Mouse (Mus musculus): ENCODE data around the gene Specc1. TPM values are rescaled to one million over a fixed set of nuclear protein-coding genes. Genes with fewer than 3 reads are reported as not detected.

The Specc1 gene
- total and polyA plus RNA-seq, 3 experiments: 7.3 to 18.6 (median 15.5) TPM

DNA sequence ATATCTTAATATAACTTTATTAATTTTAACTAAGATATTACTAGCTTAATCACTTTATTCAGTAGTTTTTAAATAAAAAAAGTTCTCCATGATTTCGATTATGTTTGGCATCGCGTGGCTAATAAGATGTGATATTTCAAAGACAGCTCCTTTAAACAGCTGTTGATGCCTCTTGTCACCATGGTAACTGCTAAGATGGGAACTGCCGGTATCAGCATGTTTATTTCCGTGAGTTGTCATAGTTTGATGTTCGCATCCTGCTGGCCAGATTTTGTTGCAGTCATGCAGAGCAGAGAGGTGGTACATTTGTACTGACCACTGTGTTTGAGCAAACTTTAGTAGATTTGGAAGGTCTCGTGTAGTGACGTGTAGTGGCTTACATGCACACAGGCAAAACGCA lies 33.1 kb downstream of the Specc1 start:
- dilution Hi-C loops (cut with MboI; ENCODE audit: extremely low pct_ligation_motif_present, extremely low pct_unique_long_range_greater_than_20kb, low sequenced_read_pairs): no loop called here
- no peak for DNase-seq (ENCODE audit: extremely low read depth)
- in situ Hi-C loops (cut with MboI; ENCODE audit: low pct_ligation_motif_present, low pct_unique_long_range_greater_than_20kb, low sequenced_read_pairs): no loop called here
- Histone ChIP-seq H3K9me3 (replicated peaks; ENCODE audit: low read length) (peaks cover 14% of the 10 kb centered on the region), H3K4me1 (ENCODE audit: control insufficient read depth in 1 of 2, insufficient read depth in 2 of 2) (peaks cover 6 to 13% of the 10 kb centered on the region in 2 experiments; a peak in 3 of 4 replicates), H3K4me2 (ENCODE audit: insufficient read depth, low read depth, poor library complexity, severe bottlenecking) (no peak overlapping the region), H3K9ac (ENCODE audit: insufficient read depth, low read depth) (no peak overlapping the region), H3K79me2 (replicated peaks; ENCODE audit: control insufficient read depth, extremely low read depth, insufficient read depth, poor library complexity, severe bottlenecking) (no peaks in the 10 kb centered on the region), H3K4me3 (replicated peaks in 1 of 3; ENCODE audit: low read depth in 2 of 3, low read length in 2 of 3, poor library complexity in 1 of 3) (no peak overlapping the region), H3K36me3 (replicated peaks in 1 of 2; ENCODE audit: control insufficient read depth in 1 of 2, insufficient read depth in 1 of 2, low read length in 1 of 2) (no peaks in the 10 kb centered on the region), H3K27me3 (replicated peaks) (no peaks in the 10 kb centered on the region), H3K27ac (ENCODE audit: insufficient read depth, low read depth) (no peak overlapping the region)
- TF ChIP-seq JUN (IDR thresholded peaks at IDR 0.05; ENCODE audit: insufficient read depth, low read depth, low read length) (no peak), EP300 (IDR thresholded peaks at IDR 0.05; ENCODE audit: low read length) (no peak), NRF1 (IDR thresholded peaks at IDR 0.05; ENCODE audit: low read depth, low read length) (no peak), TBP (conservative IDR thresholded peaks at IDR 0.05; ENCODE audit: low read depth, low read length) (no peak)

DNA sequence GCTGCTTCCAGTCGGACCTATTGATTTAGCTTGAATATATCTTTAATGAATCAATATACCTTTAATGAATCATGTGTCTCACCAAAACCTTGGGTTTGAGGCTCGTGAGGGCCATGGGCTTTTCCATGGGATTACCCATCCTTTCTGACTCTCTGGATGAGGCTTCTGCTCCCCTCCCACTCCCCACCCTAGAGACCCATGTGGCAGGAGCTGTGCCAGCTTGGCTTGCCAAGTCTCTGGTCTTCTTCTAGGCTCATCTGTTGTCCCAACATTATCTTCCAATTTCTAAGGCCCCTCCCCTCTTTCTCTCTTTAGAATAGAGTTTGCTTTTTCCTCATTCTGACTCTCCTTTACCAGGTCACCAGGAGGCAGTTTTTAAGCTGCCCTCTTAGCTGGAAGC lies 35.0 kb downstream of the Specc1 start:
- Histone ChIP-seq H3K79me2 (replicated peaks; ENCODE audit: control insufficient read depth, extremely low read depth, insufficient read depth, poor library complexity, severe bottlenecking) (no peaks in the 10 kb centered on the region), H3K27me3 (replicated peaks) (no peaks in the 10 kb centered on the region), H3K4me1 (ENCODE audit: control insufficient read depth in 1 of 2, insufficient read depth in 2 of 2) (peaks cover 3 to 9% of the 10 kb centered on the region in 2 experiments; a peak in 2 of 4 replicates), H3K36me3 (replicated peaks in 1 of 2; ENCODE audit: control insufficient read depth in 1 of 2, insufficient read depth in 1 of 2, low read length in 1 of 2) (no peaks in the 10 kb centered on the region), H3K9me3 (replicated peaks; ENCODE audit: low read length) (peaks cover 14% of the 10 kb centered on the region), H3K4me2 (ENCODE audit: insufficient read depth, low read depth, poor library complexity, severe bottlenecking) (no peak overlapping the region), H3K27ac (ENCODE audit: insufficient read depth, low read depth) (no peak overlapping the region), H3K9ac (ENCODE audit: insufficient read depth, low read depth) (no peak overlapping the region), H3K4me3 (replicated peaks in 1 of 3; ENCODE audit: low read depth in 2 of 3, low read length in 2 of 3, poor library complexity in 1 of 3) (no peak overlapping the region)
- in situ Hi-C loops (cut with MboI; ENCODE audit: low pct_ligation_motif_present, low pct_unique_long_range_greater_than_20kb, low sequenced_read_pairs): no loop called here
- TF ChIP-seq RCOR1 (conservative IDR thresholded peaks at IDR 0.05; ENCODE audit: low read depth, low read length): no peak
- no peak for TF ChIP-seq MXI1 (IDR thresholded peaks at IDR 0.05; ENCODE audit: low read depth, low read length)
- no peak for TF ChIP-seq MYC (IDR thresholded peaks at IDR 0.05; ENCODE audit: low read depth, low read length)
- no peak for TF ChIP-seq USF1 (IDR thresholded peaks at IDR 0.05; ENCODE audit: low read depth, low read length)
- no peak for TF ChIP-seq UBTF (IDR thresholded peaks at IDR 0.05; ENCODE audit: low read depth, low read length)
- no peak for TF ChIP-seq NRF1 (IDR thresholded peaks at IDR 0.05; ENCODE audit: low read depth, low read length)
- no peak for TF ChIP-seq CHD2 (IDR thresholded peaks at IDR 0.05; ENCODE audit: low read length)
- TF ChIP-seq SMC3 (IDR thresholded peaks at IDR 0.05; ENCODE audit: low read depth, low read length): no peak
- dilution Hi-C loops (cut with MboI; ENCODE audit: extremely low pct_ligation_motif_present, extremely low pct_unique_long_range_greater_than_20kb, low sequenced_read_pairs): no loop called here
- DNase-seq (ENCODE audit: extremely low read depth): no peak

DNA sequence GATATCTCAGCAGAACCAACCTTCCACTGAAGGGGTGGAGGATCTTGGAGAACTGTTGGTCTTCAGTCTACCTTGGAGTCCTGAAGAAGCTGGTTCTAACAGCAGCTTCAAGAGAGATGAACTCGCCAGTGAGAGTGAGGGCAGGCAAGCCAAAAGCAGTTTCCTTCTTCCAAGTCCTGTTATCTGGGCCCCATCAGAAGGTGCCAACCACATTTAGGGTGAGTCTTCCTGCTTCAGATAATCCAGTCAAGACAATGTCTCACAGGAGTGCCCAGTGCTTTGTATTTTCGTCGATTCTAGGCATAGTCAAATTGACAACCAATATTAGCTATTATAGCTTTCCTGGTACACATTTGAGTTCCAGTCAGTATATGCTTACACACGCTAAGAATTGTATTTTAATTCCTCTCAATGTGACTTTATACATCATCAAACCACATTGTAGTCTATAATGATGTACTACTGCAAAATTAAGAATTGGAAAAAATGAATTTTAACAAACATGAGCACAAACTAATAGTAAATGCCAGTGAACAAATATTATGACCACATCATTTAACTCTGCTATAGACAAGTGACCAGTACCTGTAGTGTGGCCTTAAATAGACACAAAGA lies 36.2 kb downstream of the Specc1 start:
- H3K27ac ChIP-seq (ENCODE audit: insufficient read depth, low read depth): no peak overlapping the region
- no peak overlapping the region for H3K4me3 ChIP-seq (replicated peaks in 1 of 3; ENCODE audit: low read depth in 2 of 3, low read length in 2 of 3, poor library complexity in 1 of 3)

More for the DNA sequence above, 36.2 kb downstream of the Specc1 start:
- Histone ChIP-seq H3K4me2 (ENCODE audit: insufficient read depth, low read depth, poor library complexity, severe bottlenecking) (no peak overlapping the region), H3K9ac (ENCODE audit: insufficient read depth, low read depth) (no peak overlapping the region), H3K4me1 (ENCODE audit: control insufficient read depth in 1 of 2, insufficient read depth in 2 of 2) (0 out of 4 replicates have a peak, but pooled peaks cover 0 to 3% of the 10 kb centered on the region in 2 experiments), H3K79me2 (replicated peaks; ENCODE audit: control insufficient read depth, extremely low read depth, insufficient read depth, poor library complexity, severe bottlenecking) (no peaks in the 10 kb centered on the region), H3K36me3 (replicated peaks in 1 of 2; ENCODE audit: control insufficient read depth in 1 of 2, insufficient read depth in 1 of 2, low read length in 1 of 2) (no peaks in the 10 kb centered on the region), H3K9me3 (replicated peaks; ENCODE audit: low read length) (peaks cover 14% of the 10 kb centered on the region), H3K27me3 (replicated peaks) (no peaks in the 10 kb centered on the region)
- dilution Hi-C loops (cut with MboI; ENCODE audit: extremely low pct_ligation_motif_present, extremely low pct_unique_long_range_greater_than_20kb, low sequenced_read_pairs) (no loop called here), in situ Hi-C loops (cut with MboI; ENCODE audit: low pct_ligation_motif_present, low pct_unique_long_range_greater_than_20kb, low sequenced_read_pairs) (no loop called here)
- no peak for DNase-seq (ENCODE audit: extremely low read depth)
- no peak for TF ChIP-seq SMC3 (IDR thresholded peaks at IDR 0.05; ENCODE audit: low read depth, low read length)

All from CH12.LX (cell line).